Mouse (Mus musculus) left cerebral cortex, adult 11 months (tissue): ENCODE results near the gene Zfp442.
"Not testable (repeated sequence)": the region's sequence is repeated elsewhere in the genome, so short reads cannot be mapped to it uniquely, and the experiment has no call there.

Source experiments
- DNase-seq: peaks from one replicate; pipeline ENCODE4 v3.0.0; 2022; ENCODE audit warnings: low spot score

Gene Zfp442

GRCm38 (mm10) chr2:150451180-150451919 is at the start of gene Zfp442:
Zfp442 (minus strand) TSS chr2:150451486.
- peak; percentile 66 for DNase-seq

GRCm38 (mm10) chr2:150500124-150500973 is 49.1 kb upstream of the Zfp442 start:
- DNase-seq = not testable (repeated sequence)

GRCm38 (mm10) chr2:150493031-150493430 is 41.7 kb upstream of the Zfp442 start:
- DNase-seq = no peak

GRCm38 (mm10) chr2:150484939-150485778 is 33.9 kb upstream of the Zfp442 start, which contains the start of gene Zfp345:
Zfp345 (minus strand) TSS chr2:150485091.
- not testable (repeated sequence) for DNase-seq

GRCm38 (mm10) chr2:150439084-150439483 is 12.2 kb downstream of the Zfp442 start:
- not testable (repeated sequence) for DNase-seq

GRCm38 (mm10) chr2:150412146-150412545 is 39.1 kb downstream of the Zfp442 start:
- DNase-seq = not testable (repeated sequence)

GRCm38 (mm10) chr2:150390198-150390597 is 61.1 kb downstream of the Zfp442 start:
- no peak for DNase-seq

- DNase-seq = not testable (repeated sequence)
Observed at GRCm38 (mm10) chr2:150385553-150386106, 65.7 kb downstream of the Zfp442 start.

GRCm38 (mm10) chr2:150362878-150363229 is 88.4 kb downstream of the Zfp442 start:
- DNase-seq = no peak

GRCm38 (mm10) chr2:150362113-150362877 is 89.0 kb downstream of the Zfp442 start, which contains the start of gene 3300002I08Rik:
3300002I08Rik (minus strand) TSS chr2:150362765.
- peak; percentile 85 for DNase-seq
